Mouse (Mus musculus) intestine, postnatal 0 days (tissue): ENCODE measurements at regions not wholly inside any gene's neighbourhood (a gene's known extent, or its start where the extent isn't known, plus 50 kb on each side); places are given as distances from the start of the nearest gene placed in this dataset.

ENCODE experiments used
- ATAC-seq: fragments of 200-750 bp; cut with Nextera tagmentation; 2 replicates; pipeline ENCODE4 v1.8.0; 2017; ENCODE audit warnings: mild to moderate bottlenecking, moderate TSS enrichment, moderate library complexity
- H3K27ac ChIP-seq: fragments of 300-500 bp; sonication (generic); 2 replicates; pipeline ENCODE4 v1.5.1; 2014; ENCODE audit warnings: mild to moderate bottlenecking, low read depth, low read length, moderate library complexity
- H3K27me3 ChIP-seq: fragments of 300-500 bp; sonication (generic); replicated peaks from 2 replicates; pipeline ENCODE4 v1.6.1; 2014; ENCODE audit warnings: low read length, mixed read lengths; ENCODE audit not compliant: control insufficient read depth, insufficient read depth
- H3K36me3 ChIP-seq: fragments of 300-500 bp; sonication (generic); 2 replicates; pipeline ENCODE4 v1.6.1; 2014; ENCODE audit warnings: mild to moderate bottlenecking, moderate library complexity; ENCODE audit not compliant: control insufficient read depth, insufficient read depth
- H3K4me1 ChIP-seq: fragments of 300-500 bp; sonication (generic); replicated peaks from 2 replicates; pipeline ENCODE4 v1.6.1; 2014; ENCODE audit warnings: antibody characterized with exemption, low read length, mixed read lengths; ENCODE audit not compliant: control insufficient read depth, insufficient read depth
- H3K4me2 ChIP-seq: fragments of 300-500 bp; sonication (generic); replicated peaks from 2 replicates; pipeline ENCODE4 v1.6.1; 2014; ENCODE audit warnings: low read depth, mild to moderate bottlenecking, moderate library complexity
- H3K4me3 ChIP-seq: fragments of 300-500 bp; sonication (generic); 2 replicates; pipeline ENCODE4 v1.5.1; 2014; ENCODE audit warnings: low read depth, low read length
- H3K9ac ChIP-seq: fragments of 300-500 bp; sonication (generic); 2 replicates; pipeline ENCODE4 v1.6.1; 2014; ENCODE audit warnings: mild to moderate bottlenecking, low read depth, low read length
- H3K9me3 ChIP-seq: fragments of 300-500 bp; sonication (generic); 2 replicates; pipeline ENCODE4 v1.6.1; 2016; ENCODE audit warnings: mixed run types; ENCODE audit not compliant: control insufficient read depth
- CTCF ChIP-seq: sonication (generic); IDR thresholded peaks from 2 replicates; pipeline ENCODE4 v1.5.1; 2016; ENCODE audit warnings: low read depth, mild to moderate bottlenecking, control low read depth, antibody characterized with exemption, moderate library complexity
- WGBS: fragments of 180-500 bp; shearing (Covaris S2); extraction: QIAGEN DNeasy Blood & Tissue Kit; methylation state at CpG from one replicate; pipeline ENCODE4 v1.1.7; 2014; 5-methylcytosine and 5-hydroxymethylcytosine counted together

GRCm38 (mm10) chr17:48645056-48645455 is 190.4 kb downstream of the Unc5cl start:
- no peaks in the 10 kb centered on the region for H3K4me1 ChIP-seq
- no peaks in the 10 kb centered on the region for H3K9me3 ChIP-seq
- no peak overlapping the region for H3K27ac ChIP-seq
- H3K9ac ChIP-seq: no peak overlapping the region
- TF ChIP-seq CTCF: no peak
- no peak overlapping the region for H3K4me3 ChIP-seq
- WGBS: 84% methylated on average over 1 of the region's 1 CpGs
- H3K4me2 ChIP-seq: no peak overlapping the region
- no peaks in the 10 kb centered on the region for H3K27me3 ChIP-seq
- ATAC-seq: no peak
- H3K36me3 ChIP-seq: no peaks in the 10 kb centered on the region

GRCm38 (mm10) chr17:48646626-48647195 is 192.0 kb downstream of the Unc5cl start:
- Histone ChIP-seq H3K4me2 (peak overlapping the region; percentile 52), H3K36me3 (no peaks in the 10 kb centered on the region), H3K9ac (no peak overlapping the region), H3K27ac (no peak overlapping the region), H3K4me1 (no peaks in the 10 kb centered on the region), H3K27me3 (no peaks in the 10 kb centered on the region), H3K4me3 (no peak overlapping the region), H3K9me3 (no peaks in the 10 kb centered on the region)
- no peak for ATAC-seq
- WGBS: 64% methylated on average over 11 of the region's 11 CpGs
- peak; percentile 21 for TF ChIP-seq CTCF

- TF ChIP-seq CTCF: no peak
- Histone ChIP-seq H3K36me3 (no peaks in the 10 kb centered on the region), H3K27me3 (no peaks in the 10 kb centered on the region), H3K9ac (no peak overlapping the region), H3K4me1 (no peaks in the 10 kb centered on the region), H3K4me2 (peak overlapping the region; percentile 52), H3K9me3 (no peaks in the 10 kb centered on the region), H3K4me3 (no peak overlapping the region), H3K27ac (no peak overlapping the region)
- WGBS: 42% methylated on average over 14 of the region's 14 CpGs
- no peak for ATAC-seq
Observed at GRCm38 (mm10) chr17:48647431-48647830, 192.7 kb downstream of the Unc5cl start.

- Histone ChIP-seq H3K4me1 (no peaks in the 10 kb centered on the region), H3K9me3 (no peaks in the 10 kb centered on the region), H3K4me3 (no peak overlapping the region), H3K4me2 (no peak overlapping the region), H3K9ac (no peak overlapping the region), H3K27me3 (no peaks in the 10 kb centered on the region), H3K27ac (no peak overlapping the region), H3K36me3 (no peaks in the 10 kb centered on the region)
- no peak for TF ChIP-seq CTCF
- ATAC-seq: no peak
- 76% methylated on average over 13 of the region's 13 CpGs for WGBS
Observed at GRCm38 (mm10) chr17:48650556-48650955, 195.9 kb downstream of the Unc5cl start.

- no peak overlapping the region for H3K27ac ChIP-seq
- H3K4me2 ChIP-seq: no peak overlapping the region
- H3K4me3 ChIP-seq: no peak overlapping the region
- 73% methylated on average over 3 of the region's 3 CpGs for WGBS
- no peak for TF ChIP-seq CTCF
- ATAC-seq: no peak
- no peaks in the 10 kb centered on the region for H3K9me3 ChIP-seq
- H3K36me3 ChIP-seq: no peaks in the 10 kb centered on the region
- H3K4me1 ChIP-seq: no peaks in the 10 kb centered on the region
- no peak overlapping the region for H3K9ac ChIP-seq
- H3K27me3 ChIP-seq: no peaks in the 10 kb centered on the region
Observed at GRCm38 (mm10) chr17:48672749-48673148, 218.0 kb downstream of the Unc5cl start.

- no peaks in the 10 kb centered on the region for H3K4me1 ChIP-seq
- H3K9me3 ChIP-seq: no peaks in the 10 kb centered on the region
- 76% methylated on average over 12 of the region's 12 CpGs for WGBS
- TF ChIP-seq CTCF: no peak
- no peak overlapping the region for H3K4me3 ChIP-seq
- ATAC-seq: no peak
- H3K4me2 ChIP-seq: no peak overlapping the region
- H3K36me3 ChIP-seq: no peaks in the 10 kb centered on the region
- no peak overlapping the region for H3K9ac ChIP-seq
- H3K27me3 ChIP-seq: no peaks in the 10 kb centered on the region
- H3K27ac ChIP-seq: no peak overlapping the region
Observed at GRCm38 (mm10) chr17:48678216-48678832, 223.6 kb downstream of the Unc5cl start.
